Mouse (Mus musculus) hindbrain, postnatal 0 days (tissue): ENCODE measurements around the gene Hcrtr1. TPM values are rescaled to one million over a fixed set of nuclear protein-coding genes. Genes with fewer than 3 reads are reported as not detected.

Experiments used
- ATAC-seq: fragments of 200-750 bp; cut with Nextera tagmentation; 2 replicates; pipeline ENCODE4 v1.8.0; 2017; ENCODE audit warnings: mild to moderate bottlenecking, moderate TSS enrichment, moderate library complexity
- DNase-seq: peaks from one replicate; pipeline ENCODE4 v3.0.0-alpha.2; 2015; ENCODE audit warnings: low spot score
- H3K27ac ChIP-seq: fragments of 300-500 bp; sonication (generic); 2 replicates; pipeline ENCODE4 v1.5.1; 2014; ENCODE audit warnings: mild to moderate bottlenecking
- H3K27me3 ChIP-seq: fragments of 300-500 bp; sonication (generic); 2 replicates; pipeline ENCODE4 v1.6.1; 2014; ENCODE audit warnings: low read length, mixed read lengths; ENCODE audit not compliant: insufficient read depth
- H3K36me3 ChIP-seq: fragments of 300-500 bp; sonication (generic); 2 replicates; pipeline ENCODE4 v1.6.1; 2014; ENCODE audit warnings: low read length, mixed read lengths; ENCODE audit not compliant: insufficient read depth
- H3K4me1 ChIP-seq: fragments of 300-500 bp; sonication (generic); 2 replicates; pipeline ENCODE4 v1.6.1; 2014; ENCODE audit warnings: antibody characterized with exemption, low read length, mixed read lengths; ENCODE audit not compliant: insufficient read depth
- H3K4me2 ChIP-seq: fragments of 300-500 bp; sonication (generic); 2 replicates; pipeline ENCODE4 v1.6.1; 2014; ENCODE audit warnings: low read depth, mild to moderate bottlenecking, low read length, moderate library complexity, mixed read lengths
- H3K4me3 ChIP-seq: fragments of 300-500 bp; sonication (generic); 2 replicates; pipeline ENCODE4 v1.5.1; 2014; ENCODE audit warnings: low read length
- H3K9ac ChIP-seq: fragments of 300-500 bp; sonication (generic); replicated peaks from 2 replicates; pipeline ENCODE4 v1.6.1; 2014; ENCODE audit warnings: mild to moderate bottlenecking, low read length, moderate library complexity, mixed read lengths
- H3K9me3 ChIP-seq: fragments of 300-500 bp; sonication (generic); 2 replicates; pipeline ENCODE4 v1.6.1; 2016; ENCODE audit warnings: low read length, mixed read lengths
- CTCF ChIP-seq: IDR thresholded peaks from 2 replicates; pipeline ENCODE4 v1.5.1; 2016; ENCODE audit warnings: antibody characterized with exemption, control low read depth, low read depth
- WGBS: fragments of 180-500 bp; shearing (Covaris S2); extraction: QIAGEN DNeasy Blood & Tissue Kit; methylation state at CpG from one replicate; pipeline ENCODE4 v1.1.7; 2014; 5-methylcytosine and 5-hydroxymethylcytosine counted together
- polyA plus RNA-seq: library from polyadenylated mRNA; unstranded; fragments of >200 nt; fragmentation: Nextera tagmentation; extraction: Ambion mirVana; gene quantifications from 2 replicates; pipeline ENCODE4 v1.2.1, GENCODE M21; 2015
- total RNA-seq: library from RNA; depleted of rRNA; stranded (reverse); fragments of >200 nt; gene quantifications from 2 replicates; pipeline ENCODE4 v1.2.3, GENCODE M21; 2014; rRNA removed

Hcrtr1 gene
- total RNA-seq = 16.9 and 24.2 TPM in 2 replicates
- 11.3 and 12.1 TPM in 2 replicates for polyA plus RNA-seq

DNA sequence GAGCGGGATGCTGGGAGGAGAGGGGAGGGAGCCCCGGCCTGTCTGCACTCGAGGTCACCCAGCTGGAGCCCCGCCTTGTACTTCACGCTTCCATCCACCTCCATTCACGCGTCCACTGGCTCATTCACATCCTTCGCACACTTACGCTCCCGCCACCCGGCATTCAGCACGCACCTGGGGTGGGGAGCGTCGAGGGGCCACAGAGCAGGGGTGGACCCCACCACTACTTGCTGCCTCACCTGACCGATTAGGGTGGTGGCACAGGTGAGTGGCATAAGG is at the start of gene Hcrtr1:
Gene Hcrtr1 (minus strand): TSS at position 146 of the 279 bp plus-strand sequence.
- no peaks in the 10 kb centered on the region for H3K36me3 ChIP-seq
- peaks cover 13% of the 10 kb centered on the region for H3K4me1 ChIP-seq
- TF ChIP-seq CTCF = no peak
- H3K9me3 ChIP-seq = no peaks in the 10 kb centered on the region
- peak; percentile 40 for DNase-seq
- no peak; the same call in 1 of the 2 replicates for ATAC-seq
- H3K27ac ChIP-seq = no peak within 1 kb of the TSS
- H3K9ac ChIP-seq = peak within 1 kb of the TSS; percentile 54; the same call in 1 of the 2 replicates
- 0 out of 2 replicates have a peak, but pooled peaks cover 5% of the 10 kb centered on the region for H3K27me3 ChIP-seq
- H3K4me2 ChIP-seq = peak within 1 kb of the TSS; percentile 93
- peak within 1 kb of the TSS; percentile 46 for H3K4me3 ChIP-seq
- WGBS = 1% methylated on average over 15 of the region's 15 CpGs

DNA sequence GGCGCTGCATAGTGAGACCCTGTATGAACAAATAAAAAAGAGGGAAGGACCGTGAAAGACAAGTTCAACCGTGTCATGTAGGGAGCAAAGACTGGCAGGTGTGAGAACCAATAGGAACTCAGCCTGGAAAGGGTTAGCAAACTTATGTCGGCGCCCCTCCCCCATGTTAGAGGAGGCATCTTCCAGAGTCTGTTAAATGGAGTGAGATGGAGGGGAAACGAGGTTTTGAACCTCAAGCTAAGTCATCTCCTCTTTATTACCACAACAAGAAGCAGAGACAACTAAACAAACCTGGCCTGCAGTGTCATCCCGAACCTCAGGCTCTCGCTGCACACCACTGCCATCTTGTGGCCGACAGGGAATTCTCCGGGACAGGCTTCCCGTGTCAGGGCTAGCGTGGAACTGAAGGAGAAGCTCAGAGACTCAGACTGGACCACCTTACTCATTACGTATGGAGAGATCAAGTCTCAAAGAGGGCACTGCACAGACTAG is 49.7 kb upstream of the Hcrtr1 start:
- Histone ChIP-seq H3K9me3 (no peaks in the 10 kb centered on the region), H3K27me3 (no peaks in the 10 kb centered on the region), H3K4me2 (peak overlapping the region; percentile 16; the same call in 1 of the 2 replicates), H3K9ac (no peak overlapping the region), H3K27ac (no peak overlapping the region), H3K36me3 (no peaks in the 10 kb centered on the region), H3K4me3 (no peak overlapping the region), H3K4me1 (no peaks in the 10 kb centered on the region)
- 2% methylated on average over 13 of the region's 13 CpGs for WGBS
- ATAC-seq (peak; percentile 83; the same call in 1 of the 2 replicates), DNase-seq (peak; percentile 93)
- TF ChIP-seq CTCF = peak; percentile 97

DNA sequence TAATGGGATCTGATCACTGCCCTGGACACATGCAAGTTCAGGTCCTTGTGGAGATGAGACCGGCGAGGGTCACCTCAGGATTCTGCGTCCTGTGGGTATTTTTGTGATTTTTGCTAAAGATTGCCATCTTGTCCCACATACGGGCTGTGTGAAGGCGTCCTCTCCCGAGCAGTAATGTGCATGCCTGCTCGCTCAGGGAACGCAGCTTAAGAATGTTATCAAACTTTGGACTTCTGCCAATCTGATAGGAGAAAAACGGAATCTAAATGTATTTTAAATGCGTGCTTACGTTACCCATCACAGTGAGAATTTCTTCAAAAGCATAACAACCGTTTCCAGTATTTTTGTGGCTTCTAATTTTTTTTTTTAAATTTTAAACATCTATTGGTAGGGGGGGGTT is 47.7 kb upstream of the Hcrtr1 start:
- no peak overlapping the region for H3K27ac ChIP-seq
- H3K9ac ChIP-seq = no peak overlapping the region
- no peaks in the 10 kb centered on the region for H3K4me1 ChIP-seq
- TF ChIP-seq CTCF = no peak
- WGBS = 75% methylated on average over 12 of the region's 12 CpGs
- no peak for ATAC-seq
- H3K36me3 ChIP-seq = no peaks in the 10 kb centered on the region
- DNase-seq = no peak
- no peaks in the 10 kb centered on the region for H3K9me3 ChIP-seq
- no peak overlapping the region for H3K4me2 ChIP-seq
- no peaks in the 10 kb centered on the region for H3K27me3 ChIP-seq
- H3K4me3 ChIP-seq = no peak overlapping the region

DNA sequence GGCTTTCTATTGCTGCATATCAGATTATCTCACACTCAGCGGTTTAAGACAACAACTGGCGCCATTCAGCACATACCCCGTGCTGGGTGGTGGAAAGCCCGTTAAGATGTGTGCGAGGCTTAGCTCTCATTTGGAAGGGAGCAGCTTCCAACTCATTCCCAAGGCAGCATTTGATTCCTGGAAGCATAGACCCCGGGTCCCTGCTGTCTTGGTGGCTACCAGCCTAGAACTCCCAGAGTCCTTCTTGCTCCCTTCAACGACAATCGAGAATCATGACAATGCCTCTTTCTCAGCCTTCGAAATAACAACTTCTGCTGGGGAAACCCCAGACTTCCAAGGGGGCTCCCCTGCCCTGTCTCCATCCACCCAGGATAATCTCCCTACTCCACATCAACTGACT is 47.3 kb upstream of the Hcrtr1 start:
- H3K4me2 ChIP-seq = no peak overlapping the region
- no peak for TF ChIP-seq CTCF
- H3K36me3 ChIP-seq = no peaks in the 10 kb centered on the region
- no peak for ATAC-seq
- 64% methylated on average over 9 of the region's 9 CpGs for WGBS
- H3K9ac ChIP-seq = no peak overlapping the region
- no peak overlapping the region for H3K4me3 ChIP-seq
- H3K27ac ChIP-seq = no peak overlapping the region
- no peaks in the 10 kb centered on the region for H3K27me3 ChIP-seq
- no peaks in the 10 kb centered on the region for H3K4me1 ChIP-seq
- no peaks in the 10 kb centered on the region for H3K9me3 ChIP-seq
- DNase-seq = no peak

DNA sequence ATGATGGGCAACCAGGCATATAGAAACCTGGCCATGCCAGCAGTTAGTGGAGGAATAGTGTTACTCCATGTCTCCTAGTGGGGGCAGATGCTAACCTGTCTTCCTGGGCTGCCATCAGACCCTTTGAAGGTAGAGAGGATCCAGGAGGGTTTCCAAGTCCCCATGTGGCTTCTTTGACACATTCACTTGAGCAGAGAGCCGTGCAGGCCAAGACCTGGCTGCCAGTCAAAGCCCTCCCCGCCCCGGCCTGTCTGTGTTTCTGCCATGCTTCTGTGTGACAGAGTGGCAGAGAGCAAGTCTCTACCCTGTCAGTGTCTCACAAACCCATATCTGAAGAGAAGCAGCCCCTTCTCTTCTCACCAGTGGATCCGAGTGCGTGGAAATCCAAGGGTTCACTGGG is 44.7 kb upstream of the Hcrtr1 start:
- WGBS = 72% methylated on average over 5 of the region's 5 CpGs
- Histone ChIP-seq H3K9ac (no peak overlapping the region), H3K27me3 (no peaks in the 10 kb centered on the region), H3K4me1 (no peaks in the 10 kb centered on the region), H3K36me3 (no peaks in the 10 kb centered on the region), H3K4me2 (no peak overlapping the region), H3K4me3 (no peak overlapping the region), H3K9me3 (no peaks in the 10 kb centered on the region), H3K27ac (no peak overlapping the region)
- ATAC-seq (no peak), DNase-seq (no peak)
- no peak for TF ChIP-seq CTCF

DNA sequence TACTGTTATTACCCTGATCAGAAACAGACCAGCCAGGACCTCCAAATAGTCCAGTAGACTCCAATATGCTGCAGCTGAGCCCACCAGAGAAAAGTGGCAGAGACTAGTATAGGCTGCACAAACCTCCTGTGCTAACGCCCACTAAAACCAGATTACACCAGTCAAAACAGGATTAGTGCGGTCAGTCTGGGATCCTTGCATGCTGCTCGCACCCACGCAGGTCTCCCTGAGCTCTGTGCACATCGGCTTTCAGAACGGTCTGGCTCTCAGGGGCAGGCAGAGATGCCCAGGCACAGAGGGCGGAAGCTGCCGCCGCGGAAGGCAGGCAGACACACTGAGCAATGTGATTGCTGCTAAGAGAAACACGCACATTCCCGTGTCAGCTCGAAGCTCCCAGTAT is 43.9 kb upstream of the Hcrtr1 start:
- H3K9ac ChIP-seq = no peak overlapping the region
- H3K4me1 ChIP-seq = no peaks in the 10 kb centered on the region
- H3K27me3 ChIP-seq = no peaks in the 10 kb centered on the region
- no peaks in the 10 kb centered on the region for H3K9me3 ChIP-seq
- ATAC-seq (peak; percentile 53; the same call in 1 of the 2 replicates), DNase-seq (no peak)
- WGBS = 74% methylated on average over 13 of the region's 13 CpGs
- no peak for TF ChIP-seq CTCF
- H3K36me3 ChIP-seq = no peaks in the 10 kb centered on the region
- no peak overlapping the region for H3K4me3 ChIP-seq
- no peak overlapping the region for H3K4me2 ChIP-seq
- H3K27ac ChIP-seq = no peak overlapping the region

DNA sequence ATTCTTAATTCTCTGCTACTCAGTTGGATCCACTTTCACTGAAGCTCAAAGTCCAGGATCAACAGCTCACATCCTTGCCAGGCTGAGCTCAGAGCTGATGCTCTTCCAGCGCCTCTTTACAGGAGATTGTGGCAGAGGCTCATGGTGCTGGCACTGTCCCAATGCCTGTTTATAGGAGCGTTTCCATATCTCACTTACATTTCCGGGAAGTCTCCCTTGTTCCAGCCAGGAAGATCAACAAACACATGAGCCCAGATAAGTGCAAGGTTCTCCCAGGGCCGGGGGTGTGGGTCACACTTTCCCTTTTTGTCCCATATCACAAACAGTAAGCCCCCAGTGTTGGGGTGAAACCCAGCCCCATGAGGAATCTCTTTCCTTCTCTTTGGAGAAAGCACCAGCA is 42.7 kb upstream of the Hcrtr1 start:
- Histone ChIP-seq H3K4me2 (no peak overlapping the region), H3K36me3 (no peaks in the 10 kb centered on the region), H3K4me1 (no peaks in the 10 kb centered on the region), H3K27ac (no peak overlapping the region), H3K9me3 (no peaks in the 10 kb centered on the region), H3K27me3 (no peaks in the 10 kb centered on the region), H3K4me3 (no peak overlapping the region), H3K9ac (no peak overlapping the region)
- WGBS = 54% methylated on average over 4 of the region's 4 CpGs
- DNase-seq (no peak), ATAC-seq (no peak)
- no peak for TF ChIP-seq CTCF
